ENCODE assay signal across 8 mouse cellular contexts in the genomic region with DNA sequence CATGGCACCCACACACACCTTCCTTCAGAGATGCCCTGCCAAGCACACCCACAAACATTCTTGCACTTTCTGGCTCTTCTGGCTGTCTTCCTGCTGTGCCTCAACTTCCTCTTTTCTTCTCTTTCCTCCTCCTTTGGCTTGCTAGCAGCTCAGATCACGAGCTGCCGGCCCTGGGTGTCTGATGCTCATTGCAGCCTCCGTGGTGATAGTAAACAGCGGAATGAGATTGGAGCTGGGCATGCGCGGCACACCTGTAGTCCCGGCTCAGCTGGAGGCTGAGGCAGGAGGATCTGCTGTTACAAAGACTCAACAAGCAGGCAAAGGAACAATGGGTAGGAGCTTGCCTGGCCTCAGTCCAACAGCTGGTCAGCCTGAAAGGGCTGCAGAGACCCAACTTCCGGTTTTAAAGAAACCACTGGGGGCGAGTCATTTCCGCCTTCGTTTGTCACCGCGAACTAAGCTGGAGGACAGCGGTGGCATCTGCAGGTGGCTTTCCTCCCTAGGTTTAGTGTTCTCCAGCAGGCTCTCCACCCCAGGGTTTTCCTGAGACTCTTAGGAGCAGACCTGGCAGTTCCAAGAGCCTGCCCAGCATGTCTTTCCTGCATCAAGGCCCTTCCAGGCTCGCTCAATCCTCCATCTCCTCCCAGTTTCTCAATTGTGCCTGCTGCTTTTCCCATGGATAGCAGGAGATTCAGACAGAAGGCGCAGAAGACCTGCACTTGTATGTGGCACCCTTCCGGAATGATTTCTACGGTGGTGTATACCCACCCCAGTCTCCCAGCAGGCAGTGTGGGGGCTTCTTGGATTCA. TPM values are rescaled to one million over a fixed set of nuclear protein-coding genes. Genes with fewer than 3 reads are reported as not detected.
DNase-seq lines count a peak whose midpoint lies in the region; ATAC-seq lines count a peak whose summit lies in the region.

No protein-coding gene starts in this region.

- no peak overlapping the region for H3K9ac ChIP-seq in forebrain, embryonic 16.5 days (replicated peaks; ENCODE audit: low read depth, low read length)
- peak overlapping the region; percentile 56 for H3K9ac ChIP-seq in liver, embryonic 15.5 days
- H3K9ac ChIP-seq in neural tube, embryonic 12.5 days: no peak overlapping the region

- H3K4me2 ChIP-seq in forebrain, embryonic 16.5 days (ENCODE audit: low read length): no peak overlapping the region
- H3K4me2 ChIP-seq in liver, embryonic 15.5 days: peak overlapping the region; percentile 79
- H3K4me2 ChIP-seq in neural tube, embryonic 12.5 days (replicated peaks): peak overlapping the region; percentile 4; the same call in 1 of the 2 replicates

- H3K9me3 ChIP-seq in forebrain, embryonic 10.5 days: no peaks in the 10 kb centered on the region
- H3K9me3 ChIP-seq in forebrain, embryonic 16.5 days (ENCODE audit: control insufficient read depth, low read length): no peaks in the 10 kb centered on the region
- no peaks in the 10 kb centered on the region for H3K9me3 ChIP-seq in liver, embryonic 15.5 days (replicated peaks)
- no peaks in the 10 kb centered on the region for H3K9me3 ChIP-seq in neural tube, embryonic 12.5 days

- no peak for ATAC-seq in forebrain, embryonic 16.5 days
- ATAC-seq in inflammation-experienced regulatory T-cells, adult 6 months: peak; percentile 13
- ATAC-seq in liver, embryonic 15.5 days (ENCODE audit: insufficient read depth): no peak
- no peak for ATAC-seq in neural tube, embryonic 12.5 days (ENCODE audit: low FRiP score, low read depth)

- peaks cover 19% of the 10 kb centered on the region for H3K36me3 ChIP-seq in forebrain, embryonic 10.5 days (replicated peaks)
- no peaks in the 10 kb centered on the region for H3K36me3 ChIP-seq in forebrain, embryonic 16.5 days (ENCODE audit: control insufficient read depth, insufficient read depth)
- H3K36me3 ChIP-seq in liver, embryonic 15.5 days (replicated peaks): peaks cover 12% of the 10 kb centered on the region
- peaks cover 5% of the 10 kb centered on the region; the same call in 1 of the 2 replicates for H3K36me3 ChIP-seq in neural tube, embryonic 12.5 days

- WGBS in forebrain, embryonic 10.5 days: 67% methylated on average over 18 of the region's 18 CpGs
- 68% methylated on average over 18 of the region's 18 CpGs for WGBS in forebrain, embryonic 16.5 days
- WGBS in liver, embryonic 15.5 days (ENCODE audit: insufficient replicate concordance): 15% methylated on average over 18 of the region's 18 CpGs
- 59% methylated on average over 18 of the region's 18 CpGs for WGBS in neural tube, embryonic 12.5 days

- H3K4me1 ChIP-seq in forebrain, embryonic 10.5 days: peaks cover 63% of the 10 kb centered on the region
- peaks cover 8% of the 10 kb centered on the region for H3K4me1 ChIP-seq in forebrain, embryonic 16.5 days (replicated peaks; ENCODE audit: control insufficient read depth, insufficient read depth, low read length)
- H3K4me1 ChIP-seq in liver, embryonic 15.5 days (replicated peaks): peaks cover 72% of the 10 kb centered on the region
- H3K4me1 ChIP-seq in neural tube, embryonic 12.5 days: peaks cover 40% of the 10 kb centered on the region

- H3K27ac ChIP-seq in forebrain, embryonic 10.5 days: peak overlapping the region; percentile 75
- no peak overlapping the region for H3K27ac ChIP-seq in forebrain, embryonic 16.5 days (ENCODE audit: low read length)
- H3K27ac ChIP-seq in liver, embryonic 15.5 days (replicated peaks): peak overlapping the region; percentile 91
- H3K27ac ChIP-seq in neural tube, embryonic 12.5 days: peak overlapping the region; percentile 27; the same call in 1 of the 2 replicates

- no peak for DNase-seq in forebrain, embryonic 10.5 days (ENCODE audit: extremely low spot score, low spot score)
- DNase-seq in adipocyte (ENCODE audit: low spot score): peak; percentile 58
- DNase-seq in gastrocnemius, postnatal 36 days: peak; percentile 38 to 52
- peak; percentile 33 for DNase-seq in urinary bladder, postnatal 25 days (ENCODE audit: low spot score)

- H3K27me3 ChIP-seq in forebrain, embryonic 10.5 days (ENCODE audit: poor library complexity, severe bottlenecking): no peaks in the 10 kb centered on the region
- H3K27me3 ChIP-seq in forebrain, embryonic 16.5 days (replicated peaks; ENCODE audit: control insufficient read depth, insufficient read depth, low read length): 0 out of 2 replicates have a peak, but pooled peaks cover 3% of the 10 kb centered on the region
- no peaks in the 10 kb centered on the region for H3K27me3 ChIP-seq in liver, embryonic 15.5 days
- peaks cover 6% of the 10 kb centered on the region for H3K27me3 ChIP-seq in neural tube, embryonic 12.5 days (replicated peaks)

- intact Hi-C loops in gastrocnemius, postnatal 36 days (cut with DNase I): no loop called here

- H3K4me3 ChIP-seq in forebrain, embryonic 10.5 days: peak overlapping the region; percentile 18; the same call in 1 of the 2 replicates
- no peak overlapping the region for H3K4me3 ChIP-seq in forebrain, embryonic 16.5 days (replicated peaks; ENCODE audit: low read length)
- H3K4me3 ChIP-seq in liver, embryonic 15.5 days (replicated peaks): peak overlapping the region; percentile 53
- no peak overlapping the region for H3K4me3 ChIP-seq in neural tube, embryonic 12.5 days

RNA-seq across cellular contexts. Expression of a gene that starts 6.0 kb away (rescaled TPM):
- 8.1 and 8.9 TPM in 2 replicates for polyA plus RNA-seq in forebrain, embryonic 10.5 days (2016; fragmentation: Nextera tagmentation; extraction: Ambion mirVana)
- 3.4 and 4.2 TPM in 2 replicates for polyA plus RNA-seq in forebrain, embryonic 16.5 days (2015; fragmentation: Nextera tagmentation; extraction: Ambion mirVana)
- total RNA-seq in gastrocnemius, postnatal 36 days (2021): 10 to 100 TPM; 11.6 to 12.3 TPM
- 10 to 100 TPM; 30.4 to 54.7 (median 42.3) TPM for polyA plus RNA-seq in inflammation-experienced regulatory T-cells, adult 6 months (2017; shearing (Covaris generic))
- polyA plus RNA-seq in liver, embryonic 15.5 days (2015; fragmentation: Nextera tagmentation; extraction: Ambion mirVana): 6.8 and 7.4 TPM in 2 replicates
- polyA plus RNA-seq in neural tube, embryonic 12.5 days (2016; fragmentation: Nextera tagmentation; extraction: Ambion mirVana): 12.5 and 13.4 TPM in 2 replicates

Comparison
In these comparisons a context has a peak if more than half of its experiments do, and no peak if none do; other contexts are left out.
1. H3K4me3 ChIP-seq: peak in forebrain, embryonic 10.5 days (single experiment) and liver, embryonic 15.5 days (single experiment); none in forebrain, embryonic 16.5 days (single experiment) and neural tube, embryonic 12.5 days (single experiment).